Mouse (Mus musculus): ENCODE data around the gene Sez6l.

Gene Sez6l

GRCm38 (mm10) chr5:112389352-112389751 lies 187.6 kb downstream of the Sez6l start:
- DNase-seq (ENCODE audit: low spot score): no peak

- no peak for DNase-seq (ENCODE audit: low spot score)
Measured at GRCm38 (mm10) chr5:112385973-112386372, 191.0 kb downstream of the Sez6l start.

- DNase-seq (ENCODE audit: low spot score): no peak
Measured at GRCm38 (mm10) chr5:112384805-112385472, 192.0 kb downstream of the Sez6l start.

GRCm38 (mm10) chr5:112382641-112383330 lies 194.2 kb downstream of the Sez6l start:
- no peak for DNase-seq (ENCODE audit: low spot score)

- DNase-seq (ENCODE audit: low spot score): no peak
Measured at GRCm38 (mm10) chr5:112382042-112382441, 194.9 kb downstream of the Sez6l start.

GRCm38 (mm10) chr5:112381154-112381553 lies 195.8 kb downstream of the Sez6l start:
- DNase-seq (ENCODE audit: low spot score): no peak

GRCm38 (mm10) chr5:112378716-112379115 lies 198.3 kb downstream of the Sez6l start:
- no peak for DNase-seq (ENCODE audit: low spot score)

GRCm38 (mm10) chr5:112377380-112377779 lies 199.6 kb downstream of the Sez6l start:
- DNase-seq (ENCODE audit: low spot score): no peak

GRCm38 (mm10) chr5:112376111-112376510 lies 200.9 kb downstream of the Sez6l start:
- no peak for DNase-seq (ENCODE audit: low spot score)

- peak; percentile 71 for DNase-seq (ENCODE audit: low spot score)
Measured at GRCm38 (mm10) chr5:112371933-112372332, 205.1 kb downstream of the Sez6l start.

- no peak for DNase-seq (ENCODE audit: low spot score)
Measured at GRCm38 (mm10) chr5:112370236-112370813, 206.7 kb downstream of the Sez6l start.

- DNase-seq (ENCODE audit: low spot score): no peak
Measured at GRCm38 (mm10) chr5:112369326-112369725, 207.7 kb downstream of the Sez6l start.

All from embryo, embryonic 10.5 days (tissue).